Mouse (Mus musculus) liver, adult 2 months (tissue): ENCODE measurements around the gene Elf4. TPM values are rescaled to one million over a fixed set of nuclear protein-coding genes. Genes with fewer than 3 reads are reported as not detected.

Experiments used
- DNase-seq: peaks from one replicate; pipeline ENCODE4 v3.0.0-alpha.2; 2011; ENCODE audit warnings: low read depth, low spot score; ENCODE audit errors: extremely low read depth
- H3K27ac ChIP-seq: fragments of 200-500 bp; replicated peaks from 2 replicates; pipeline ENCODE4 v1.5.1; 2012; ENCODE audit warnings: low read depth, mild to moderate bottlenecking, control low read depth, inconsistent platforms, low read length; ENCODE audit not compliant: insufficient read depth
- H3K27me3 ChIP-seq: fragments of 200-500 bp; 2 replicates; pipeline ENCODE4 v1.6.1; 2012; ENCODE audit warnings: mild to moderate bottlenecking, moderate library complexity, low read length, inconsistent platforms; ENCODE audit not compliant: control insufficient read depth, insufficient read depth
- H3K36me3 ChIP-seq: fragments of 200-500 bp; 2 replicates; pipeline ENCODE4 v1.6.1; 2012; ENCODE audit warnings: low read length, inconsistent platforms; ENCODE audit not compliant: control insufficient read depth, insufficient read depth
- H3K4me1 ChIP-seq: fragments of 200-500 bp; 2 replicates; pipeline ENCODE4 v1.6.1; 2011; ENCODE audit warnings: low read length; ENCODE audit not compliant: control insufficient read depth, insufficient read depth
- H3K4me3 ChIP-seq: fragments of 200-500 bp; 2 replicates; pipeline ENCODE4 v1.5.1; 2011; ENCODE audit warnings: low read depth, mild to moderate bottlenecking, control low read depth, low read length, moderate library complexity; ENCODE audit not compliant: insufficient read depth
- H3K79me2 ChIP-seq: fragments of 200-500 bp; 2 replicates; pipeline ENCODE4 v1.6.1; 2012; ENCODE audit warnings: inconsistent platforms, mild to moderate bottlenecking, low read length, moderate library complexity; ENCODE audit not compliant: control insufficient read depth, insufficient read depth
- H3K9ac ChIP-seq: fragments of 200-500 bp; 2 replicates; pipeline ENCODE4 v1.6.1; 2012; ENCODE audit warnings: low read depth, mild to moderate bottlenecking, control low read depth, inconsistent platforms, low read length
- CTCF ChIP-seq: fragments of 200-500 bp; IDR thresholded peaks from 2 replicates; pipeline ENCODE4 v1.5.1; 2011; ENCODE audit warnings: low read depth, low read length, control low read depth
- POLR2A ChIP-seq: fragments of 200-500 bp; IDR thresholded peaks from 2 replicates; pipeline ENCODE4 v1.6.1; 2011; ENCODE audit warnings: low read length, control low read depth; ENCODE audit not compliant: insufficient read depth; ENCODE audit errors: extremely low read depth
- WGBS: fragments of 180-500 bp; shearing (Covaris S2); methylation state at CpG from one replicate; pipeline ENCODE4 v1.1.7; 2018; 5-methylcytosine and 5-hydroxymethylcytosine counted together
- polyA plus RNA-seq: library from polyadenylated mRNA; depleted of rRNA; stranded (reverse); fragments of >200 nt; gene quantifications from 2 replicates; pipeline ENCODE4 v1.2.3, GENCODE M21; 2012
- total RNA-seq: library from RNA; depleted of rRNA; stranded (reverse); fragments of >200 nt; gene quantifications from 2 replicates; pipeline ENCODE4 v1.2.3, GENCODE M21; 2014

Gene Elf4
- total and polyA plus RNA-seq, 2 experiments = 0.46 to 1.5 TPM

DNA sequence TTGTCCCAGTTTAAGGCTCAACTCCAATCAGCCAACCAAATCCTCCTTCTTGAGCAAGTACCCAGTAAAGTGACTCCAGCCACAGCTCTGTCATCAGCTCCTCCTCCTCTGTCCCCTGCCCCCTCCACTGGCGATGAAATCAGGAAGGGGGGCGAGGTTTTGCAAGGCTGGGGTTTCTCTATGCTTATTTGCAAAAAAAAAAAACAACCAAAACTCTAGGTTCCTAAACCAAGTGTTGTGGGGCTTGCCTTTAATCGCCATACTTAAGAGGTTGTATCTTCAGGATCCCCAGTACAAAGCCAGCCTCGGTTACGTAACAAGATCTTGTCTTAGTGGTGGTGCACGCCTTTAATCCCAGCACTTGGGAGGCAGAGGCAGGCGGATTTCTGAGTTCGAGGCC is 34.3 kb downstream of the Elf4 start:
- H3K4me1 ChIP-seq = peaks cover 3% of the 10 kb centered on the region; the same call in 1 of the 2 replicates
- no peak for TF ChIP-seq CTCF
- TF ChIP-seq POLR2A = no peak
- no peaks in the 10 kb centered on the region for H3K27me3 ChIP-seq
- H3K36me3 ChIP-seq = no peaks in the 10 kb centered on the region
- H3K27ac ChIP-seq = peak overlapping the region; percentile 24; the same call in 1 of the 2 replicates
- H3K4me3 ChIP-seq = no peak overlapping the region
- DNase-seq = no peak
- no peak overlapping the region for H3K9ac ChIP-seq
- WGBS = 86% methylated on average over 8 of the region's 8 CpGs
- no peaks in the 10 kb centered on the region for H3K79me2 ChIP-seq

DNA sequence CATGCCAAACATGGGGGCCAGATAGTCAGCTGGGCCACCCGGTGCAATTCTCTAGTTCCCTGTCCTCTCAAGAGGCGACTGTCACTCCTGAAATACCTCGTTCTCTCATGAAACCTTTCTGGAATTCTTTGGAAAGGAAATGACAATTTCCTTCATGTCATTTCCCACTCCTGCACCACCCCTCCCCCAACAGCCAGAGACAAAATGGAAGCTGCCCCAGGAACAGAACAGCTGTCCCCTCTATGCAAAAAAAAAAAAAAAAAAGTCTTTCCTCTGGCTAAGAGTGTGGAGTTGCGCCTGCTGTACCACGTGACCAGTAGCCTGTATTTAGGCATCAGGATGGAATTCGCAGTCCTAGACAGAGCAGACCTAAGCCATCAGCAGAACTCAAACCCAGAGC is 34.7 kb downstream of the Elf4 start:
- Histone ChIP-seq H3K9ac (no peak overlapping the region), H3K27ac (peak overlapping the region; percentile 56; the same call in 1 of the 2 replicates), H3K27me3 (no peaks in the 10 kb centered on the region), H3K79me2 (no peaks in the 10 kb centered on the region), H3K36me3 (no peaks in the 10 kb centered on the region), H3K4me3 (no peak overlapping the region), H3K4me1 (peaks cover 3% of the 10 kb centered on the region; the same call in 1 of the 2 replicates)
- 79% methylated on average over 6 of the region's 6 CpGs for WGBS
- no peak for DNase-seq
- TF ChIP-seq CTCF (no peak), POLR2A (no peak)

DNA sequence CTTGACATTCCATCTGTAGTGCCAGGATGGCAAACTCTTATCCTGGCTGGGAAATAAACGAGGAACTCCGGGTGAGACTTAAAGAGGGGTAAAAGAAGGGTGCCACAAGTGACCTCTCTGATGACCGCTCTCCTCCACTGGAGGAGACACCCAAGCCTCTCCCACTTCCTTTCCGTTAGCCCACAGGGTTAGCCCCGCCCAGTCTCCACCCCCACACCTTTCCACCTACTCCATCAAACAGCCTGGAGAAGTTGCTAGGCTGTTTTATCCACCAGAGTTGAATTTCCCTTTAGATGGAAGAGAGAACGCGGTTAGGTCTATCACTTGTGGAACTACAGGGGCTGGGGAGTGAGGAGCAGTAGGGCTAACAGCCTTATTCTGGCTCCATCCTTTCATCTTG is 37.7 kb downstream of the Elf4 start:
- H3K4me1 ChIP-seq = peaks cover 3% of the 10 kb centered on the region; the same call in 1 of the 2 replicates
- H3K9ac ChIP-seq = no peak overlapping the region
- DNase-seq = no peak
- no peaks in the 10 kb centered on the region for H3K36me3 ChIP-seq
- no peaks in the 10 kb centered on the region for H3K79me2 ChIP-seq
- H3K4me3 ChIP-seq = no peak overlapping the region
- TF ChIP-seq POLR2A (no peak), CTCF (no peak)
- 49% methylated on average over 7 of the region's 7 CpGs for WGBS
- H3K27ac ChIP-seq = peak overlapping the region; percentile 42; the same call in 1 of the 2 replicates
- no peaks in the 10 kb centered on the region for H3K27me3 ChIP-seq

GRCm38 (mm10) chrX:48424583-48424982 is 38.3 kb downstream of the Elf4 start:
- peak; percentile 22 for DNase-seq
- no peaks in the 10 kb centered on the region for H3K79me2 ChIP-seq
- H3K4me1 ChIP-seq = peaks cover 3% of the 10 kb centered on the region; the same call in 1 of the 2 replicates
- 43% methylated on average over 3 of the region's 3 CpGs for WGBS
- H3K36me3 ChIP-seq = no peaks in the 10 kb centered on the region
- peak overlapping the region; percentile 42; the same call in 1 of the 2 replicates for H3K27ac ChIP-seq
- H3K27me3 ChIP-seq = no peaks in the 10 kb centered on the region
- peak overlapping the region; percentile 12; the same call in 1 of the 2 replicates for H3K9ac ChIP-seq
- H3K4me3 ChIP-seq = no peak overlapping the region
- TF ChIP-seq CTCF = 0 out of 2 replicates have a peak, but pooled peaks have one; percentile 6
- no peak for TF ChIP-seq POLR2A

DNA sequence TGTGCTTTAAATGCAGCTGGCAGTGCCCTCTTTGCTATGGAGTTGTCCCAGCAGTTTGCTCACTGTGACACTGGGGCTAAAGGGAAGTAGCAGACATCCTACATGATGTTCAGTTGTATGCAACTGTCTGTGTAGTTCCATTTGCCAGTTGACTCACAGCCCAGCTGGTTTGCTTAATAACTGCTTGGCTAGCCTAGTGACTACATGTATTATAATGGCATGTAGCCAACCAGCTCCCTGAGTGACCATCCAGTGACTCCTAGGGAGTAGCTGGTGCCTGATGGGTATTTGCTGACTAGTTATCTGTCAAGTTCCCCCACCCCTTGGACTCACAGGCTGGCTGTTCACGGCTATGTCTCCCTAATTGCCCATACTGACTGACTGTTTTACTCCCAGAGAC is 39.3 kb downstream of the Elf4 start:
- Histone ChIP-seq H3K4me1 (peaks cover 3% of the 10 kb centered on the region; the same call in 1 of the 2 replicates), H3K27me3 (no peaks in the 10 kb centered on the region), H3K4me3 (no peak overlapping the region), H3K79me2 (no peaks in the 10 kb centered on the region), H3K36me3 (no peaks in the 10 kb centered on the region), H3K9ac (no peak overlapping the region), H3K27ac (no peak overlapping the region)
- DNase-seq = peak; percentile 9
- 39% methylated on average over 1 of the region's 1 CpGs for WGBS
- TF ChIP-seq CTCF (no peak), POLR2A (no peak)

GRCm38 (mm10) chrX:48422986-48423385 is 39.9 kb downstream of the Elf4 start:
- 38% methylated on average over 4 of the region's 4 CpGs for WGBS
- H3K4me1 ChIP-seq = peaks cover 3% of the 10 kb centered on the region; the same call in 1 of the 2 replicates
- no peaks in the 10 kb centered on the region for H3K79me2 ChIP-seq
- DNase-seq = peak; percentile 45
- no peak overlapping the region for H3K4me3 ChIP-seq
- H3K27ac ChIP-seq = no peak overlapping the region
- no peaks in the 10 kb centered on the region for H3K36me3 ChIP-seq
- no peaks in the 10 kb centered on the region for H3K27me3 ChIP-seq
- peak; percentile 54; the same call in 1 of the 2 replicates for TF ChIP-seq CTCF
- no peak for TF ChIP-seq POLR2A
- no peak overlapping the region for H3K9ac ChIP-seq
